Comparison of ENCODE assay signal across 22 mouse cellular contexts in the genomic region with DNA sequence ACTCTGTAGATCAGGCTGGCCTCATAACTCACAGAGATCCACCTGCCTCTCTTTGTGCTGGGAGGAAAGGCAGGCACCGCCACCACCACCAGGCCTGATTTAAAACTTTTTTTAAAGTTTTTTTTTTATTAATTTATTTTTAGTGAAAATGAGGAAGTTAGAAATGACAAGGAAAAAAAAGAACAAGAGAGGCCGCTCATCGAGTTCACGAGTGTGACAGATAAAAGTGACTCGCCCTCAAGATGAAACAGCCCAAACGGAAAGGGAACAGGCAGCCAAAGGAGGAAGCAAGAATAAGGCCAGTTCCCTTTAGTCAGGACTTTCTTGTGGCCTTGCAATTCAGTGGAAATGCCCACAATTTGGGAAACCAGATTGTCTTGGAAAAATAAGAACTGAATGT.
DNase-seq lines count a peak whose midpoint lies in the region; ATAC-seq and TF ChIP-seq lines count a peak whose summit lies in the region.
"Had no signal": no experiment of that assay in that cellular context is flagged by ENCODE, and none has a peak within 500 bp of the region (broad histone marks: within the 10 kb centered on the region; RNA-seq: fewer than 3 reads in every experiment).

No protein-coding gene starts in this region.

- peaks cover 7% of the 10 kb centered on the region for H3K4me1 ChIP-seq in kidney, adult 2 months (ENCODE audit: control insufficient read depth, insufficient read depth, low read length)
- H3K4me1 ChIP-seq: embryonic facial prominence, embryonic 12.5 days; hindbrain, embryonic 15.5 days; neural tube, embryonic 15.5 days had no signal

- no peak overlapping the region for H3K4me3 ChIP-seq in kidney, adult 2 months (ENCODE audit: insufficient read depth, low read depth, low read length)
- H3K4me3 ChIP-seq: embryonic facial prominence, embryonic 12.5 days; hindbrain, embryonic 15.5 days; myocyte; neural tube, embryonic 15.5 days had no signal

- no peak overlapping the region for H3K27ac ChIP-seq in kidney, adult 2 months (ENCODE audit: insufficient read depth, low read depth, low read length)
- H3K27ac ChIP-seq: embryonic facial prominence, embryonic 12.5 days; hindbrain, embryonic 15.5 days; neural tube, embryonic 15.5 days had no signal

- 74% methylated on average over 6 of the region's 6 CpGs for WGBS in kidney, adult 2 months

- no peak for TF ChIP-seq CTCF in kidney, adult 2 months (conservative IDR thresholded peaks at IDR 0.05; ENCODE audit: insufficient read depth, insufficient read length, low read depth, low read length)

- no peaks in the 10 kb centered on the region for H3K36me3 ChIP-seq in kidney, adult 2 months (ENCODE audit: control insufficient read depth, insufficient read depth, low read length)
- H3K36me3 ChIP-seq in splenic B cell, adult 2 months (ENCODE audit: control insufficient read depth, insufficient read depth, low read length, poor library complexity, severe bottlenecking) = no peaks in the 10 kb centered on the region
- H3K36me3 ChIP-seq: embryonic facial prominence, embryonic 12.5 days; hindbrain, embryonic 15.5 days; neural tube, embryonic 15.5 days had no signal

- TF ChIP-seq POLR2A in kidney, adult 2 months (IDR thresholded peaks at IDR 0.05; ENCODE audit: low read depth, low read length) = no peak

- H3K27me3 ChIP-seq in kidney, adult 2 months (replicated peaks; ENCODE audit: control insufficient read depth, insufficient read depth, low read length) = no peaks in the 10 kb centered on the region
- no peaks in the 10 kb centered on the region for H3K27me3 ChIP-seq in splenic B cell, adult 2 months (ENCODE audit: control insufficient read depth, insufficient read depth, low read length, poor library complexity, severe bottlenecking)
- H3K27me3 ChIP-seq: embryonic facial prominence, embryonic 12.5 days; hindbrain, embryonic 15.5 days; neural tube, embryonic 15.5 days had no signal

- ATAC-seq in hematopoietic stem cell, adult 5-6 weeks (replicated peaks in 1 of 2; ENCODE audit: insufficient read depth in 1 of 2, low FRiP score in 2 of 2, low TSS enrichment in 1 of 2, low read depth in 1 of 2, poor library complexity in 2 of 2, severe bottlenecking in 2 of 2) = peak; percentile 64 to 78
- ATAC-seq: intestine, postnatal 0 days had no signal

- peak; percentile 72 for DNase-seq in kidney, adult 2 months
- no peak for DNase-seq in kidney, adult 11 months
- peak; percentile 71 to 80 for DNase-seq in spleen, postnatal 36 days (ENCODE audit: low spot score in 2 of 2)
- DNase-seq in spleen, postnatal 14 days (ENCODE audit: low spot score in 2 of 2) = no peak
- DNase-seq in splenic B cell, adult 2 months (ENCODE audit: low read depth, low spot score) = peak; percentile 76
- no peak for DNase-seq in thymus, adult 18-20 months
- no peak for DNase-seq in liver
- DNase-seq: adrenal gland, adult 8-10 months; cerebellum, adult 18-20 months; cerebellum, postnatal 36 days; gastrocnemius, postnatal 10 days; heart, postnatal 10 days; kidney, postnatal 4 days; layer of hippocampus, postnatal 36 days; lung, embryonic 14.5 days; thymus, postnatal 14 days had no signal

Comparison
In these comparisons a context has a peak if more than half of its experiments do, and no peak if none do; other contexts are left out.
1. DNase-seq: peak in kidney, adult 2 months (single experiment), spleen, postnatal 36 days (2 of 2) and splenic B cell, adult 2 months (single experiment); none in kidney, adult 11 months (single experiment), spleen, postnatal 14 days (0 of 2), thymus, adult 18-20 months (0 of 2) and liver (single experiment).